ENCODE assay signal across 19 mouse cellular contexts in the genomic region with DNA sequence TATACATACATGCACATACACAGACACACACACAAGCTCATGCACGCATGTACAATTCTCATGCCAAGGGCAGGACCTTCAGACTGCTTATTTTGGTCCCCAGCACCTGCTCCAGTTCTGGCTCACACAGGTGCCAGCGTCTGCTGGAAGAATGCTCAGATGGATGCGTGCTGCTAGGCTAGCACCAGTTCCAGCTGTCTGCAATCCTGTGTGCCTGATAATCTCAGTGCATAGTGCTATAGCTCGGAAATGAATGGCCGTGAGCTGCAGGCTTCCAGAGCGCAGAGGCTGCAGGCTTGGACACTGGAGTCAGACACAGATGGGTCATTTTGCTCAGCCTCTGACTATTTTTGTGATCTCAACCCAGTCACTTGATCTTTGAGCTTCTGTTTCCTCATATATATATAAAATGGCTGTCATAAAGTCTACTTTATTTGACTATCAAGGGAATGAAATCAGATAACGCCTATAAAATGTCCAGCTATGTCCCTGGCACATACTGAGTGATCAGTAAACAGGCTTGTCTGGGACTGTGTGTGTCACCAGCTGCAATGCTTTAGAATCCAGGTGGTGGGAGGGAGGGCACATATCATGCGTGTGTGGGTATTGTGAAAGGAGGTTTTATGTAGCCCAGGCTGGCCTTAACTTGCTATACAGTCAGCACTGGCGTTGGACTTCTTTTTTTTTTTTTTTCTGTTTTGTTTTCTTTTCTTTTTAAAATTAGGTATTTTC.
A peak's percentile ranks its signal among the peaks of the same experiment; 100 is the strongest.
DNase-seq lines count a peak whose midpoint lies in the region; ATAC-seq and TF ChIP-seq lines count a peak whose summit lies in the region.
"Had no signal": no experiment of that assay in that cellular context is flagged by ENCODE, and none has a peak within 500 bp of the region (broad histone marks: within the 10 kb centered on the region; RNA-seq: fewer than 3 reads in every experiment).

No protein-coding gene starts in this region.

- no peak overlapping the region for H3K4me3 ChIP-seq in forebrain, postnatal 0 days (ENCODE audit: low read depth, low read length)
- H3K4me3 ChIP-seq in forebrain, embryonic 14.5 days (ENCODE audit: low read depth, low read length), result no peak overlapping the region
- no peak overlapping the region for H3K4me3 ChIP-seq in limb, embryonic 12.5 days (replicated peaks)
- H3K4me3 ChIP-seq in limb, embryonic 10.5 days, result no peak overlapping the region
- no peak overlapping the region for H3K4me3 ChIP-seq in kidney, adult 2 months (ENCODE audit: insufficient read depth, low read depth, low read length)
- H3K4me3 ChIP-seq: forebrain, embryonic 12.5 days; heart, embryonic 13.5 days; hindbrain, embryonic 10.5 days; kidney, embryonic 15.5 days; layer of hippocampus, adult 2 months; left cerebral cortex, adult 2 months; midbrain, embryonic 12.5 days had no signal

- TF ChIP-seq CTCF in forebrain, postnatal 0 days (IDR thresholded peaks at IDR 0.05; ENCODE audit: low read depth), result no peak
- TF ChIP-seq CTCF in brain, embryonic 14.5 days (IDR thresholded peaks at IDR 0.05; ENCODE audit: borderline replicate concordance, extremely low read depth, insufficient read depth, insufficient read length), result no peak
- no peak for TF ChIP-seq CTCF in kidney, adult 2 months (conservative IDR thresholded peaks at IDR 0.05; ENCODE audit: insufficient read depth, insufficient read length, low read depth, low read length)

- no peak overlapping the region for H3K4me2 ChIP-seq in forebrain, postnatal 0 days (ENCODE audit: low read depth)
- no peak overlapping the region for H3K4me2 ChIP-seq in forebrain, embryonic 14.5 days (ENCODE audit: low read length)
- no peak overlapping the region for H3K4me2 ChIP-seq in limb, embryonic 12.5 days
- H3K4me2 ChIP-seq: forebrain, embryonic 12.5 days; heart, embryonic 13.5 days; kidney, embryonic 15.5 days; liver, embryonic 11.5 days; midbrain, embryonic 12.5 days had no signal

- DNase-seq in forebrain, postnatal 0 days, result peak; percentile 41
- no peak for DNase-seq in forebrain, embryonic 14.5 days (ENCODE audit: low spot score)
- no peak for DNase-seq in limb, embryonic 10.5 days (ENCODE audit: low spot score)
- peak; percentile 16 for DNase-seq in brain, embryonic 14.5 days (ENCODE audit: low read depth)
- DNase-seq in large intestine, adult 2 months (ENCODE audit: low read depth, low spot score), result peak; percentile 73
- no peak for DNase-seq in kidney, adult 2 months
- DNase-seq in embryo, embryonic 9.5 days (ENCODE audit: extremely low spot score), result no peak
- DNase-seq: lung, postnatal 36 days; thymus, postnatal 36 days had no signal

- no peaks in the 10 kb centered on the region for H3K27me3 ChIP-seq in forebrain, postnatal 0 days (ENCODE audit: insufficient read depth, low read length)
- H3K27me3 ChIP-seq in forebrain, embryonic 14.5 days (replicated peaks; ENCODE audit: control insufficient read depth, insufficient read depth, low read length), result no peaks in the 10 kb centered on the region
- H3K27me3 ChIP-seq in limb, embryonic 12.5 days, result peaks cover 4% of the 10 kb centered on the region; the same call in 1 of the 2 replicates
- no peaks in the 10 kb centered on the region for H3K27me3 ChIP-seq in limb, embryonic 10.5 days (ENCODE audit: low read depth, poor library complexity, severe bottlenecking)
- no peaks in the 10 kb centered on the region for H3K27me3 ChIP-seq in kidney, adult 2 months (replicated peaks; ENCODE audit: control insufficient read depth, insufficient read depth, low read length)
- H3K27me3 ChIP-seq: forebrain, embryonic 12.5 days; heart, embryonic 13.5 days; kidney, embryonic 15.5 days; midbrain, embryonic 12.5 days; Patski had no signal

- peak; percentile 38; the same call in 1 of the 2 replicates for ATAC-seq in forebrain, postnatal 0 days
- no peak for ATAC-seq in forebrain, embryonic 14.5 days
- ATAC-seq in limb, embryonic 12.5 days (ENCODE audit: insufficient number of reproducible peaks, insufficient read depth, low FRiP score, low TSS enrichment, low read depth), result no peak
- ATAC-seq: Patski had no signal

- no peak for TF ChIP-seq POLR2A in brain, embryonic 14.5 days (IDR thresholded peaks at IDR 0.05; ENCODE audit: borderline replicate concordance, extremely low read depth, insufficient read depth, insufficient read length, poor library complexity, severe bottlenecking)
- no peak for TF ChIP-seq POLR2A in kidney, adult 2 months (IDR thresholded peaks at IDR 0.05; ENCODE audit: low read depth, low read length)

- H3K27ac ChIP-seq in forebrain, postnatal 0 days (ENCODE audit: low read depth, low read length), result no peak overlapping the region
- no peak overlapping the region for H3K27ac ChIP-seq in forebrain, embryonic 14.5 days (ENCODE audit: low read depth, low read length)
- 0 out of 2 replicates have a peak overlapping the region, but pooled peaks have one; percentile 9 for H3K27ac ChIP-seq in limb, embryonic 12.5 days
- H3K27ac ChIP-seq in limb, embryonic 10.5 days, result no peak overlapping the region
- H3K27ac ChIP-seq in kidney, adult 2 months (ENCODE audit: insufficient read depth, low read depth, low read length), result no peak overlapping the region
- H3K27ac ChIP-seq: forebrain, embryonic 12.5 days; heart, embryonic 13.5 days; hindbrain, embryonic 10.5 days; kidney, embryonic 15.5 days; layer of hippocampus, adult 2 months; left cerebral cortex, adult 2 months; midbrain, embryonic 12.5 days had no signal

- H3K9me3 ChIP-seq in forebrain, postnatal 0 days (ENCODE audit: low read length), result no peaks in the 10 kb centered on the region
- H3K9me3 ChIP-seq in forebrain, embryonic 14.5 days (replicated peaks; ENCODE audit: control insufficient read depth, low read length), result no peaks in the 10 kb centered on the region
- H3K9me3 ChIP-seq in limb, embryonic 12.5 days, result no peaks in the 10 kb centered on the region
- H3K9me3 ChIP-seq in limb, embryonic 10.5 days (replicated peaks), result no peaks in the 10 kb centered on the region
- H3K9me3 ChIP-seq: forebrain, embryonic 12.5 days; heart, embryonic 13.5 days; hindbrain, embryonic 10.5 days; kidney, embryonic 15.5 days; midbrain, embryonic 12.5 days had no signal

- WGBS in forebrain, postnatal 0 days, result 80% methylated on average over 9 of the region's 9 CpGs
- 86% methylated on average over 9 of the region's 9 CpGs for WGBS in forebrain, embryonic 14.5 days
- WGBS in limb, embryonic 12.5 days, result 81% methylated on average over 9 of the region's 9 CpGs
- WGBS in limb, embryonic 10.5 days, result 88% methylated on average over 9 of the region's 9 CpGs
- 31% methylated on average over 9 of the region's 9 CpGs for WGBS in large intestine, adult 2 months
- WGBS in kidney, adult 2 months, result 80% methylated on average over 9 of the region's 9 CpGs

- H3K36me3 ChIP-seq in forebrain, postnatal 0 days (ENCODE audit: insufficient read depth), result no peaks in the 10 kb centered on the region
- H3K36me3 ChIP-seq in forebrain, embryonic 14.5 days (ENCODE audit: control insufficient read depth, insufficient read depth, low read length), result no peaks in the 10 kb centered on the region
- no peaks in the 10 kb centered on the region for H3K36me3 ChIP-seq in limb, embryonic 12.5 days
- no peaks in the 10 kb centered on the region for H3K36me3 ChIP-seq in limb, embryonic 10.5 days
- H3K36me3 ChIP-seq in kidney, adult 2 months (ENCODE audit: control insufficient read depth, insufficient read depth, low read length), result no peaks in the 10 kb centered on the region
- H3K36me3 ChIP-seq: forebrain, embryonic 12.5 days; heart, embryonic 13.5 days; hindbrain, embryonic 10.5 days; kidney, embryonic 15.5 days; midbrain, embryonic 12.5 days had no signal

- H3K9ac ChIP-seq in forebrain, postnatal 0 days, result no peak overlapping the region
- no peak overlapping the region for H3K9ac ChIP-seq in forebrain, embryonic 14.5 days (ENCODE audit: low read length)
- H3K9ac ChIP-seq in limb, embryonic 12.5 days (replicated peaks), result no peak overlapping the region
- H3K9ac ChIP-seq: forebrain, embryonic 12.5 days; heart, embryonic 13.5 days; kidney, embryonic 15.5 days; midbrain, embryonic 12.5 days had no signal

- H3K4me1 ChIP-seq in forebrain, postnatal 0 days (ENCODE audit: insufficient read depth), result no peaks in the 10 kb centered on the region
- no peaks in the 10 kb centered on the region for H3K4me1 ChIP-seq in forebrain, embryonic 14.5 days (ENCODE audit: control insufficient read depth, insufficient read depth, low read length)
- H3K4me1 ChIP-seq in limb, embryonic 12.5 days (replicated peaks), result peaks cover 3% of the 10 kb centered on the region
- H3K4me1 ChIP-seq in limb, embryonic 10.5 days, result peaks cover 2% of the 10 kb centered on the region; the same call in 1 of the 2 replicates
- peaks cover under 1% of the 10 kb centered on the region for H3K4me1 ChIP-seq in kidney, adult 2 months (ENCODE audit: control insufficient read depth, insufficient read depth, low read length)

Comparison
In these comparisons a context has a peak if more than half of its experiments do, and no peak if none do; other contexts are left out.
1. DNase-seq: peak in forebrain, postnatal 0 days (single experiment), brain, embryonic 14.5 days (single experiment) and large intestine, adult 2 months (single experiment); none in forebrain, embryonic 14.5 days (single experiment), limb, embryonic 10.5 days (single experiment), kidney, adult 2 months (single experiment) and embryo, embryonic 9.5 days (single experiment).